Mouse (Mus musculus): ENCODE measurements around the gene Kif26b.

GRCm38 (mm10) chr1:178725536-178725935 lies 196.6 kb downstream of the Kif26b start:
- no peak for TF ChIP-seq CTCF (IDR thresholded peaks at IDR 0.05; ENCODE audit: control insufficient read depth, insufficient read depth, insufficient replicate concordance, low read depth, low read length)
- TF ChIP-seq POLR2A (IDR thresholded peaks at IDR 0.05; ENCODE audit: control insufficient read depth, low read depth, low read length) = no peak

All from testis, adult 2 months (tissue).